Mouse (Mus musculus) ES-Bruce4 (cell line): ENCODE measurements at regions not wholly inside any gene's neighbourhood (a gene's known extent, or its start where the extent isn't known, plus 50 kb on each side); places are given as distances from the start of the nearest gene placed in this dataset.

Source experiments
- CTCF ChIP-seq: IDR thresholded peaks from one replicate; pipeline ENCODE4 v1.8.1; 2011; ENCODE audit warnings: low read depth, low read length
- POLR2A ChIP-seq: IDR thresholded peaks from one replicate; pipeline ENCODE4 v1.8.1; 2011; ENCODE audit warnings: low read length; ENCODE audit not compliant: insufficient read depth

DNA sequence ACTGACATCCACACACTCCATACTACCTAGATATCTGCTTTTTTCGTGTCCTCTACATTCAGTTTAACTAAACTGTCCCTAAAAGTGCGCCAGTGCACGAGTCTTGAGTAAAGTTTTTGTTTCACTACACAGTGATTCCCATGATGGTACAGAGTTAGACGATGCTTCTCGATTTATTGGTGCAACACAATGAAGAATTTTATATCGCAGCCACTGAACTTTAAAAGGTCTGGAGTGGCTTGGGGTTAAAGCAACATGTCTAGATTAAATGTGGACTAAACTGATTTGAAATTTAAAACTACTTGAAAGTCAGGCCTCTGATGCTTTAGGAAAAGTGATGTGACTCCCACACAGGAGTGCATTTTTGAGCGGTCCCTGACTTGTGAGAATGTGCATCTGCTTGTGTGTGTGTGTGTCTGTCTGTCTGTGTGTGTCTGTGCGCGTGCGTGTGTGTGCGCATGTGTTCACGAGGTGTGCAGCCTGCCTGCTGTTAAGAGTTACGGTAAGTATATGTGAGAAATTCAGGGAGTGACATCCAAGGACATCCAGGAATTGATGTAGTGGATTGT is 261.4 kb downstream of the Tfec start:
- TF ChIP-seq POLR2A (no peak), CTCF (no peak)
